Mouse (Mus musculus) bone marrow, adult 2 months (tissue): ENCODE measurements at regions not wholly inside any gene's neighbourhood (a gene's known extent, or its start where the extent isn't known, plus 50 kb on each side); places are given as distances from the start of the nearest gene placed in this dataset.

Experiments used
- CTCF ChIP-seq: fragments of 200-500 bp; IDR thresholded peaks from 2 replicates; pipeline ENCODE4 v1.5.1; 2011; ENCODE audit warnings: low read length, control low read depth; ENCODE audit not compliant: control insufficient read depth, insufficient read depth
- POLR2A ChIP-seq: fragments of 200-500 bp; IDR thresholded peaks from 2 replicates; pipeline ENCODE4 v1.6.1; 2011; ENCODE audit warnings: low read depth, mild to moderate bottlenecking, control low read depth, low read length, borderline replicate concordance; ENCODE audit not compliant: control insufficient read depth

- TF ChIP-seq CTCF: no peak
- no peak for TF ChIP-seq POLR2A
These were observed 135.5 kb downstream of the Atp23 start for GRCm38 (mm10) chr10:126765648-126766047.
